Mouse (Mus musculus): ENCODE measurements around the gene Tgfb2.

GRCm38 (mm10) chr1:186658783-186659182, 47.0 kb downstream of the Tgfb2 start:
- TF ChIP-seq CTCF (conservative IDR thresholded peaks at IDR 0.05; ENCODE audit: low read length) (no peak), NANOG (IDR thresholded peaks at IDR 0.05; ENCODE audit: borderline replicate concordance, low read length) (no peak)
